Mouse (Mus musculus) liver, embryonic 14.5 days (tissue): Measurements from ENCODE around the gene Arhgef38. TPM values are rescaled to one million over a fixed set of nuclear protein-coding genes. Genes with fewer than 3 reads are reported as not detected.

ENCODE experiments used
- ATAC-seq: fragments of 200-750 bp; cut with Nextera tagmentation; 2 replicates; pipeline ENCODE4 v1.8.0; 2017; ENCODE audit warnings: moderate number of reproducible peaks, mild to moderate bottlenecking, moderate library complexity; ENCODE audit not compliant: insufficient read depth
- DNase-seq, 3 experiments: peaks; one replicate each; pipeline ENCODE4 v3.0.0-alpha.2; 2012 to 2013; ENCODE audit warnings: low read depth in 3 of 3, low spot score in 3 of 3
- H3K27ac ChIP-seq: fragments of 300-500 bp; sonication (generic); 2 replicates; pipeline ENCODE4 v1.5.1; 2014; ENCODE audit warnings: moderate library complexity, mild to moderate bottlenecking, control low read depth, inconsistent platforms
- H3K27me3 ChIP-seq: fragments of 300-500 bp; sonication (generic); 2 replicates; pipeline ENCODE4 v1.6.1; 2014; ENCODE audit warnings: mild to moderate bottlenecking, low read length, moderate library complexity; ENCODE audit not compliant: control insufficient read depth, insufficient read depth
- H3K36me3 ChIP-seq: fragments of 300-500 bp; sonication (generic); replicated peaks from 2 replicates; pipeline ENCODE4 v1.6.1; 2014; ENCODE audit warnings: low read depth; ENCODE audit not compliant: control insufficient read depth, insufficient read depth
- H3K4me1 ChIP-seq, 2 experiments: fragments of 200-500 bp in 1 of 2; fragments of 300-500 bp in 1 of 2; sonication (generic) in 1 of 2; replicated peaks; 2 replicates each; pipeline ENCODE4 v1.6.1; 2012 to 2014; ENCODE audit warnings: antibody characterized with exemption in 1 of 2, inconsistent platforms in 1 of 2, low read length in 1 of 2; ENCODE audit not compliant: control insufficient read depth in 2 of 2, insufficient read depth in 2 of 2
- H3K4me2 ChIP-seq: fragments of 300-500 bp; sonication (generic); 2 replicates; pipeline ENCODE4 v1.6.1; 2014; ENCODE audit warnings: low read depth, mild to moderate bottlenecking, control low read depth, moderate library complexity
- H3K4me3 ChIP-seq, 2 experiments: fragments of 200-500 bp in 1 of 2; fragments of 300-500 bp in 1 of 2; sonication (generic) in 1 of 2; 2 replicates each; pipeline ENCODE4 v1.5.1; 2012 to 2014; ENCODE audit warnings: low read depth in 2 of 2, low read length in 2 of 2, mild to moderate bottlenecking in 2 of 2, control low read depth in 1 of 2, inconsistent platforms in 1 of 2, moderate library complexity in 1 of 2; ENCODE audit not compliant: insufficient read depth in 1 of 2
- H3K9ac ChIP-seq: fragments of 300-500 bp; sonication (generic); replicated peaks from 2 replicates; pipeline ENCODE4 v1.6.1; 2014; ENCODE audit warnings: mild to moderate bottlenecking, control low read depth, moderate library complexity
- H3K9me3 ChIP-seq: fragments of 300-500 bp; sonication (generic); 2 replicates; pipeline ENCODE4 v1.6.1; 2016; ENCODE audit warnings: low read length, mixed read lengths; ENCODE audit not compliant: control insufficient read depth
- CTCF ChIP-seq: IDR thresholded peaks from 2 replicates; pipeline ENCODE4 v1.5.1; 2016; ENCODE audit warnings: antibody characterized with exemption, low read depth, control low read depth
- EP300 ChIP-seq: IDR thresholded peaks from 2 replicates; pipeline ENCODE4 v1.6.1; 2016; ENCODE audit warnings: antibody characterized with exemption, low read depth
- WGBS: fragments of 180-500 bp; shearing (Covaris S2); extraction: QIAGEN DNeasy Blood & Tissue Kit; methylation state at CpG from one replicate; pipeline ENCODE4 v1.1.7; 2014; ENCODE audit not compliant: insufficient replicate concordance; 5-methylcytosine and 5-hydroxymethylcytosine counted together
- polyA plus RNA-seq, 2 experiments: library from polyadenylated mRNA; depleted of rRNA in 1 of 2; stranded (reverse) in 1 of 2; unstranded in 1 of 2; fragments of >200 nt; fragmentation: Nextera tagmentation in 1 of 2; extraction: Ambion mirVana in 1 of 2; gene quantifications; 2 replicates each; pipeline versions ENCODE4 v1.2.1 to v1.2.3; 2012 to 2014

Gene Arhgef38
- polyA plus RNA-seq, 2 experiments = 0.02 TPM; not detected in 1

DNA sequence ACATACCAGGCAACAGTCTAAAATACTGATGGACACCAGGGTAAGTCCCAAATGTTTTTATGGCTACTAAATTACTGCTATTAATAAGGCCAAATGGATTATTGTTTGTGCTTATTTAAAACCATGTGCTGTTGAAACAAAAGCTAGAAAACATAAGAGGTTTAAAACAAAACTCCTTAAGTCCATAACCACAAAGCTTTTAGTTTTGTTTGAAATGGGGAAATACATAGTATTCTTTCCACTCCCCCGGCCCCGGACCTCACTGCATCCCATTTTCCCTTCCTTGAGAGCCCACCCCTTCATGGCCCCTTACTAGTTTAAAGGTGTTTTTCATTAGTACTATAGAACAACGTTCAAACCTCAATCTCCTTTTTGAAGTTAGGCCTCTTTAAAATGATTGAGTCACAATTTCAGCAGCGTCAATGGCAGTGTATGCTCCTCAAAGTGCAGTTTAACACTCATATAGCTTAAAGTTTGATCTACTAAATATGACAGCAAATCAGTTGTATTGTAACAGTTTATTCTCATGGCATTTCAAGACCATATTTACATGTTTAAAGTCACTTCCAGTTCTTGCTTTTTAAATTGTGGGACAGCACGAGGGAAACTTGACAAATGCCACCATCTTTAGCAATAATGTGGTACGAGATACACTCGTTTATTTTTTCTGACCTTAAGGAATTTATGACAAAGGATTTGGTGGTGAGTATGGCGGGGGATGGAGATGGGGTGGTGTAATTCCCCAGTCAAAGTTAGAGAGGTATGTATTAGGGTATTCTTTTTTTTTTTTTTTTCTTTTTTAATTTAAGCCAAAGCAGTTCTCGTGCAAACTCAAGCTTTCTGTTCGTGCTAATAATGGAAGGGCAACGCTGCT, 144.3 kb downstream of the Arhgef38 start:
- H3K4me2 ChIP-seq = peak overlapping the region; percentile 69
- H3K36me3 ChIP-seq = no peaks in the 10 kb centered on the region
- TF ChIP-seq EP300 (no peak), CTCF (no peak)
- H3K4me3 ChIP-seq = peak overlapping the region; percentile 71 to 97
- no peaks in the 10 kb centered on the region for H3K27me3 ChIP-seq
- H3K4me1 ChIP-seq = peaks cover 6 to 13% of the 10 kb centered on the region in 2 experiments
- DNase-seq = no peak
- no peaks in the 10 kb centered on the region for H3K9me3 ChIP-seq
- WGBS = 3% methylated on average over 11 of the region's 11 CpGs
- H3K9ac ChIP-seq = peak overlapping the region; percentile 86
- ATAC-seq = no peak
- peak overlapping the region; percentile 75 for H3K27ac ChIP-seq

DNA sequence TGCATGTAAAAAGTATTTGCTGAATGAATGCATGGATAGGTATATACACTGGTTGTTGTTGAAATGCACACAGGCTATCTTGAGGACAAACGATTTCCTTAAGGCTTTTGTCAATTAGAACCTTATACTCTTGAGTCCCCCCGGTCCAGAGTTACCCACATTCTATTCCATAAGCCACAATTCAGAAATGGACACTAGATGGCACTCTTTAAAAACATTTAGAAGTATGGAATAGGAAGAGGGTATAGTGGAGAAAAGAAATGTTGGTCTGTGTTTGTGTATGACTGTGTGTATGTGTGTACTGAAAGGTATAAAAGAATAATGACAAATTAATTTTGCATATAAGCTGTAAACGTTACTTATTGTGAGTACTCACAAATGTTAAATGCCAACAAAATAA, 148.9 kb downstream of the Arhgef38 start:
- peaks cover 18% of the 10 kb centered on the region for H3K36me3 ChIP-seq
- no peak overlapping the region for H3K9ac ChIP-seq
- no peak overlapping the region for H3K27ac ChIP-seq
- DNase-seq (peak; percentile 30 to 56 (median 32)), ATAC-seq (no peak)
- H3K4me1 ChIP-seq = peaks cover 0 to 2% of the 10 kb centered on the region in 2 experiments; a peak in 2 of 4 replicates
- no peak overlapping the region for H3K4me3 ChIP-seq
- TF ChIP-seq CTCF (peak; percentile 33; the same call in 1 of the 2 replicates), EP300 (no peak)
- H3K4me2 ChIP-seq = no peak overlapping the region
- no peaks in the 10 kb centered on the region for H3K27me3 ChIP-seq
- H3K9me3 ChIP-seq = no peaks in the 10 kb centered on the region
- WGBS = 60% methylated on average over 3 of the region's 3 CpGs

DNA sequence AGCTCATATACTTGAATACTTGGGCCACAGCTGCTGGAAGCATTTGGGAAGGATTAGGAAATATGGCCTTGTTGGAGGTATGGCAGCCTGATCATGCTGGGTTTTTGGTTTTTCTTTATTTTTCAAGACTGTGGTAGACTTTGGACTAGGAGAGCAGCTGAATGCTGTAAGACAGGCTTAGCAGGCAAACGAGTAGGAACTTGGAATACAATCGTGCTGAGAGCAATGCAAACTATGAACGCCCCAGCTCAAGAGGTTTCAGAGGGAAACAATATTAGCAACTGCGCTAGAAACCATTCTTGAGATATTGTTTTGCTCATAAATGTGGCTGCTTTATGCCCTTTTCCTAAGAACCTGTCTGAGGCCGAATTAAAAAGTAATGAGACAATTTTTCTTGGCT, 152.0 kb downstream of the Arhgef38 start:
- H3K4me1 ChIP-seq = no peaks in the 10 kb centered on the region
- no peak for DNase-seq
- no peak for ATAC-seq
- H3K9me3 ChIP-seq = no peaks in the 10 kb centered on the region
- H3K9ac ChIP-seq = no peak overlapping the region
- 77% methylated on average over 5 of the region's 5 CpGs for WGBS
- no peak overlapping the region for H3K4me3 ChIP-seq
- H3K36me3 ChIP-seq = peaks cover 18% of the 10 kb centered on the region
- H3K4me2 ChIP-seq = no peak overlapping the region
- no peak overlapping the region for H3K27ac ChIP-seq
- H3K27me3 ChIP-seq = no peaks in the 10 kb centered on the region
- TF ChIP-seq CTCF (no peak), EP300 (no peak)

DNA sequence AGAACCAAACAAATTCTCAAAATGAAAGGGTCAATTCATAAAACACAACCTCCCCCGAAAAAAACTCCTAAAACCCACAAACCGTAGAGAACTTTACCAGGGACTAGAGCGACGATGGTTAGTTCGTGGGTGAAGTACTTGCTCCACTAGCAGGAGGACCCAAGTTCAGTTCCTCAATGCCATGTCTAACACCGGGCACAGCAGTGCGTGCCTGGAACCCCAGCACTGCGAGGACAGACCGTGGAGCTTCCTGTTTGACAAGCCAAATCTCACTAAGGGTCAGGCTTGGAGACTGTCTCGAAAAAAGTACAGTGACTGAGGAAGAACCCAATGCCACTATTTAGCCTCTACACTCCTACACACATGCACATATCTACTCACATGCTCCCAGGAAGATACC, 159.2 kb downstream of the Arhgef38 start:
- H3K9me3 ChIP-seq = no peaks in the 10 kb centered on the region
- no peaks in the 10 kb centered on the region for H3K4me1 ChIP-seq
- TF ChIP-seq EP300 = no peak
- TF ChIP-seq CTCF = no peak
- DNase-seq (no peak), ATAC-seq (no peak)
- no peak overlapping the region for H3K4me3 ChIP-seq
- H3K36me3 ChIP-seq = peaks cover 4% of the 10 kb centered on the region
- no peak overlapping the region for H3K9ac ChIP-seq
- WGBS = 64% methylated on average over 10 of the region's 10 CpGs
- no peak overlapping the region for H3K4me2 ChIP-seq
- H3K27me3 ChIP-seq = no peaks in the 10 kb centered on the region
- no peak overlapping the region for H3K27ac ChIP-seq

Other genes with a start within 250 kb of the Arhgef38 start
- gene Ints12, start 143.1 kb downstream of the Arhgef38 start, polyA plus RNA-seq (2012; rRNA removed) = 4.3 and 6.9 TPM in 2 replicates
- 8.9 and 9.7 TPM in 2 replicates for gene Ints12, start 143.1 kb downstream of the Arhgef38 start, polyA plus RNA-seq (2014; fragmentation: Nextera tagmentation; extraction: Ambion mirVana)
- 3.7 and 5.3 TPM in 2 replicates for gene Gstcd, start 142.9 kb downstream of the Arhgef38 start, polyA plus RNA-seq (2012; rRNA removed)
- gene Gstcd, start 142.9 kb downstream of the Arhgef38 start, polyA plus RNA-seq (2014; fragmentation: Nextera tagmentation; extraction: Ambion mirVana) = 2.3 and 3.0 TPM in 2 replicates
- gene Ppa2, start 75.2 kb upstream of the Arhgef38 start, polyA plus RNA-seq (2012; rRNA removed) = 8.6 and 18.4 TPM in 2 replicates
- gene Ppa2, start 75.2 kb upstream of the Arhgef38 start, polyA plus RNA-seq (2014; fragmentation: Nextera tagmentation; extraction: Ambion mirVana) = 42.1 and 47.1 TPM in 2 replicates